In genomic region chr6:145224246-145224645, GRCm38 (mm10) we compare ENCODE assay signal across 28 mouse cellular contexts. TPM values are rescaled to one million over a fixed set of nuclear protein-coding genes. Genes with fewer than 3 reads are reported as not detected.
"Had no signal": no experiment of that assay in that cellular context is flagged by ENCODE, and none has a peak within 500 bp of the region (broad histone marks: within the 10 kb centered on the region; RNA-seq: fewer than 3 reads in every experiment).

No protein-coding gene starts in this region.

- H3K27me3 ChIP-seq: embryonic facial prominence, embryonic 12.5 days; embryonic facial prominence, embryonic 13.5 days; embryonic facial prominence, embryonic 15.5 days; forebrain, embryonic 12.5 days; forebrain, embryonic 13.5 days; forebrain, embryonic 15.5 days had no signal

- H3K4me1 ChIP-seq: embryonic facial prominence, embryonic 10.5 days; embryonic facial prominence, embryonic 12.5 days; embryonic facial prominence, embryonic 13.5 days; embryonic facial prominence, embryonic 15.5 days; forebrain, embryonic 10.5 days; forebrain, embryonic 12.5 days; forebrain, embryonic 13.5 days; forebrain, embryonic 15.5 days had no signal

- H3K4me3 ChIP-seq: embryonic facial prominence, embryonic 10.5 days; embryonic facial prominence, embryonic 12.5 days; embryonic facial prominence, embryonic 13.5 days; embryonic facial prominence, embryonic 15.5 days; erythroblast, embryonic 14.5 days; forebrain, embryonic 10.5 days; forebrain, embryonic 12.5 days; forebrain, embryonic 13.5 days; forebrain, embryonic 15.5 days; gastrocnemius, adult 2 months; heart, adult 2 months had no signal

- DNase-seq: cerebellum, adult 8-10 months; cerebellum, adult 9-10 months; cerebellum, adult 9-11 months; cerebellum, postnatal 10 days; cerebellum, postnatal 14 days; cerebellum, postnatal 25 days; cerebellum, postnatal 36 days; embryo, embryonic 11 days; forebrain, postnatal 0 days; gastrocnemius, adult 2 months; gastrocnemius, postnatal 10 days; gastrocnemius, postnatal 14 days; gastrocnemius, postnatal 25 days; gastrocnemius, postnatal 36 days; heart, adult 11 months; heart, adult 18-20 months; heart, adult 2 months had no signal

- H3K9me3 ChIP-seq: embryonic facial prominence, embryonic 10.5 days; embryonic facial prominence, embryonic 12.5 days; embryonic facial prominence, embryonic 13.5 days; embryonic facial prominence, embryonic 15.5 days; forebrain, embryonic 10.5 days; forebrain, embryonic 12.5 days; forebrain, embryonic 13.5 days; forebrain, embryonic 15.5 days had no signal

- H3K27ac ChIP-seq: embryonic facial prominence, embryonic 10.5 days; embryonic facial prominence, embryonic 12.5 days; embryonic facial prominence, embryonic 13.5 days; embryonic facial prominence, embryonic 15.5 days; forebrain, embryonic 10.5 days; forebrain, embryonic 12.5 days; forebrain, embryonic 13.5 days; forebrain, embryonic 15.5 days; gastrocnemius, adult 2 months; heart, adult 2 months had no signal

- H3K4me2 ChIP-seq: embryonic facial prominence, embryonic 12.5 days; embryonic facial prominence, embryonic 13.5 days; embryonic facial prominence, embryonic 15.5 days; forebrain, embryonic 12.5 days; forebrain, embryonic 13.5 days; forebrain, embryonic 15.5 days had no signal

- H3K9ac ChIP-seq: embryonic facial prominence, embryonic 12.5 days; embryonic facial prominence, embryonic 13.5 days; embryonic facial prominence, embryonic 15.5 days; forebrain, embryonic 12.5 days; forebrain, embryonic 13.5 days; forebrain, embryonic 15.5 days; forebrain, postnatal 0 days had no signal

- ATAC-seq: forebrain, embryonic 13.5 days; forebrain, embryonic 14.5 days; forebrain, embryonic 15.5 days; forebrain, embryonic 16.5 days; forebrain, postnatal 0 days had no signal

RNA-seq across cellular contexts. Expression of gene Casc1, which starts 13.4 kb away (rescaled TPM):
- polyA plus RNA-seq: erythroblast, embryonic 14.5 days had no signal
